Mouse (Mus musculus) embryonic facial prominence, embryonic 11.5 days (tissue): ENCODE data around the gene Trpm7. TPM values are rescaled to one million over a fixed set of nuclear protein-coding genes. Genes with fewer than 3 reads are reported as not detected.

ENCODE experiments used
- ATAC-seq: fragments of 200-750 bp; cut with Nextera tagmentation; replicated peaks from 2 replicates; pipeline ENCODE4 v1.8.0; 2017; ENCODE audit warnings: low read depth; ENCODE audit not compliant: insufficient number of reproducible peaks, low FRiP score, low TSS enrichment
- DNase-seq: peaks from one replicate; pipeline ENCODE4 v3.0.0-alpha.2; 2015; ENCODE audit warnings: low spot score
- H3K27ac ChIP-seq: fragments of 300-500 bp; sonication (generic); replicated peaks from 2 replicates; pipeline ENCODE4 v1.5.1; 2014; ENCODE audit warnings: mild to moderate bottlenecking, low read depth, low read length, control low read depth
- H3K27me3 ChIP-seq: fragments of 300-500 bp; sonication (generic); 2 replicates; pipeline ENCODE4 v1.6.1; 2014; ENCODE audit warnings: mild to moderate bottlenecking, low read length, moderate library complexity, mixed read lengths; ENCODE audit not compliant: control insufficient read depth, insufficient read depth
- H3K36me3 ChIP-seq: fragments of 300-500 bp; sonication (generic); replicated peaks from 2 replicates; pipeline ENCODE4 v1.6.1; 2014; ENCODE audit warnings: low read depth, mild to moderate bottlenecking, low read length, moderate library complexity, mixed read lengths; ENCODE audit not compliant: control insufficient read depth, insufficient read depth
- H3K4me1 ChIP-seq: fragments of 300-500 bp; sonication (generic); 2 replicates; pipeline ENCODE4 v1.6.1; 2014; ENCODE audit warnings: low read length, mixed read lengths; ENCODE audit not compliant: control insufficient read depth, insufficient read depth
- H3K4me2 ChIP-seq: fragments of 300-500 bp; sonication (generic); 2 replicates; pipeline ENCODE4 v1.6.1; 2014; ENCODE audit warnings: low read depth, mild to moderate bottlenecking, control low read depth, low read length, moderate library complexity
- H3K4me3 ChIP-seq: fragments of 300-500 bp; sonication (generic); 2 replicates; pipeline ENCODE4 v1.5.1; 2014; ENCODE audit warnings: low read depth, low read length, control low read depth
- H3K9ac ChIP-seq: fragments of 300-500 bp; sonication (generic); replicated peaks from 2 replicates; pipeline ENCODE4 v1.6.1; 2014; ENCODE audit warnings: mild to moderate bottlenecking, control low read depth, low read length
- H3K9me3 ChIP-seq: fragments of 300-500 bp; sonication (generic); replicated peaks from 2 replicates; pipeline ENCODE4 v1.6.1; 2016; ENCODE audit warnings: mild to moderate bottlenecking, low read length, inconsistent platforms, mixed read lengths; ENCODE audit not compliant: control insufficient read depth
- WGBS: fragments of 180-500 bp; shearing (Covaris S2); extraction: QIAGEN DNeasy Blood & Tissue Kit; methylation state at CpG from one replicate; pipeline ENCODE4 v1.1.7; 2014; 5-methylcytosine and 5-hydroxymethylcytosine counted together
- polyA plus RNA-seq: library from polyadenylated mRNA; unstranded; fragments of >200 nt; fragmentation: Nextera tagmentation; extraction: Ambion mirVana; gene quantifications from 2 replicates; pipeline ENCODE4 v1.2.1, GENCODE M21; 2014

Trpm7 gene
- polyA plus RNA-seq, 1 experiment from 2014 or later: 41.1 TPM

GRCm38 (mm10) chr2:126801980-126802379 lies 74.0 kb downstream of the Trpm7 start:
- Histone ChIP-seq H3K36me3 (no peaks in the 10 kb centered on the region; the same call in 1 of the 2 replicates), H3K9ac (no peak overlapping the region), H3K27ac (no peak overlapping the region), H3K4me1 (no peaks in the 10 kb centered on the region), H3K9me3 (no peaks in the 10 kb centered on the region), H3K4me2 (no peak overlapping the region), H3K4me3 (no peak overlapping the region), H3K27me3 (no peaks in the 10 kb centered on the region)
- WGBS: 98% methylated on average over 3 of the region's 3 CpGs
- ATAC-seq (no peak), DNase-seq (no peak)

GRCm38 (mm10) chr2:126798455-126798854 lies 77.6 kb downstream of the Trpm7 start:
- no peak overlapping the region for H3K9ac ChIP-seq
- DNase-seq (no peak), ATAC-seq (no peak)
- no peaks in the 10 kb centered on the region; the same call in 1 of the 2 replicates for H3K36me3 ChIP-seq
- no peaks in the 10 kb centered on the region for H3K27me3 ChIP-seq
- 87% methylated on average over 5 of the region's 5 CpGs for WGBS
- H3K4me1 ChIP-seq: no peaks in the 10 kb centered on the region
- no peak overlapping the region for H3K4me2 ChIP-seq
- H3K4me3 ChIP-seq: no peak overlapping the region
- no peaks in the 10 kb centered on the region for H3K9me3 ChIP-seq
- no peak overlapping the region for H3K27ac ChIP-seq

DNA sequence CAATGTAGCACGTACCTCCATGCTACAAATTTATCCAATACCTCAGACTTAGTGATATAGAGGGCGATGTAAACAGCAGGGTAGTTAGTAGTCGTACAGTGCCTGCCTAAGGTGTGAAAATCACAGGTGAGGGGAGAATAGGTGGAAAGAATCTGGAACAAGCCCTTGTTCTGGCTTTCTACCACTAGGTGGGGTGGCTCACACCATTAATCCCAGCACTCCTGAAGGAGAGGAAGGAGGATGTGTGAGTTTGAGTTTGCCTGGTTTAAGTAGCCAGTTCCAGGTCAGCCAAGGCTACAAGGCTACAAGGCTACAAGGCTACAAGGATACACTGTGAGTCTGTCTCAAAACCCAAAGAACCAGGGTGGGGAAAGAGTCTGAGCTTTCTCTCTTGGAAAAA lies 80.3 kb downstream of the Trpm7 start:
- Histone ChIP-seq H3K27ac (no peak overlapping the region), H3K4me2 (no peak overlapping the region), H3K36me3 (peaks cover 5% of the 10 kb centered on the region), H3K9me3 (no peaks in the 10 kb centered on the region), H3K27me3 (no peaks in the 10 kb centered on the region), H3K4me1 (no peaks in the 10 kb centered on the region), H3K9ac (no peak overlapping the region), H3K4me3 (no peak overlapping the region)
- WGBS: 90% methylated on average over 3 of the region's 3 CpGs
- DNase-seq: no peak
- ATAC-seq: no peak

DNA sequence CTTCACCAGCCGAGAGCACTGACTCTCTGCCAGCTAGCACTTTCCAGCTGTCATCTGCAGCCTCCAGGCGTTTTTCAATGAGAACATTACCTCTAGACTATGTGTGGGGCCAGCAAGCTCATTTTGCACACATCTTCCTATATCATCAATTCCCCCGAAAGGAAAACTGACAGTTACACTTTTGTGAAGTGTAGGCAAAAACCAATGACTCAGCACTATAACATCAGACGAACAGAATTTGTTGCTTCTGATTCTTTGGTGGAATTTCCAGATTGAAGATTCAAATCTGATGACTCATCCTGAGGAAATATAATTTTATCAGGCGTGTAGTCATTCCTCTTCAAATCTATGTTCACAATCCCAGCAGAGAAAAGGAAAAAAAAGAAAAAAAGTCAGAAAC lies 83.4 kb downstream of the Trpm7 start:
- H3K4me1 ChIP-seq: no peaks in the 10 kb centered on the region
- H3K27me3 ChIP-seq: no peaks in the 10 kb centered on the region
- no peak overlapping the region for H3K27ac ChIP-seq
- no peak for ATAC-seq
- H3K36me3 ChIP-seq: peaks cover 5% of the 10 kb centered on the region
- no peaks in the 10 kb centered on the region for H3K9me3 ChIP-seq
- DNase-seq: no peak
- H3K9ac ChIP-seq: no peak overlapping the region
- no peak overlapping the region for H3K4me3 ChIP-seq
- WGBS: 80% methylated on average over 5 of the region's 5 CpGs
- no peak overlapping the region for H3K4me2 ChIP-seq

- no peak overlapping the region for H3K4me2 ChIP-seq
- H3K27ac ChIP-seq: no peak overlapping the region
- H3K4me1 ChIP-seq: no peaks in the 10 kb centered on the region
- peaks cover 5% of the 10 kb centered on the region for H3K36me3 ChIP-seq
- WGBS: 53% methylated on average over 9 of the region's 9 CpGs
- H3K27me3 ChIP-seq: no peaks in the 10 kb centered on the region
- H3K9ac ChIP-seq: no peak overlapping the region; the same call in 1 of the 2 replicates
- ATAC-seq: 0 out of 2 replicates have a peak, but pooled peaks have one; percentile 44
- H3K4me3 ChIP-seq: no peak overlapping the region
- DNase-seq: peak; percentile 17
- H3K9me3 ChIP-seq: no peaks in the 10 kb centered on the region
Observed at GRCm38 (mm10) chr2:126787721-126788342, 88.2 kb downstream of the Trpm7 start.

DNA sequence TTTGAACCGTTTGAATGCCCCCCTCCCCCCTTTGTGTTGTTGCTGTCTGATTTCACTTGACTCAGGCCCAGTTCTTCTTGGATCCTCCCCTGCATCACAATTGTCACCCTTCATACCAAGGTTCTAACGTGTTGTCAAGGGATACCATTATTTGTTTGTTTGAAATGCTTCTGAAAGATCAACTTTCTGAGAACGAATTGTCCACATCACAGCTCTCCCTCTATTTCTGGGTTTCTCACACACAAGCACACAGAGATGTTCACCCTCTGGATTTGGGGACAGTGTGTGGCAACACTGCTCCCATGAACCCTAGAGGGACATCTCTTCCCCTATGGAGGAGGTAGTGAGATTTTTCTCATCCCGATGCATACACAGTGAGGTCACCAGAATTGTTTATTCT lies 92.7 kb downstream of the Trpm7 start, which contains the start of gene Usp50:
Usp50 (minus strand) TSS at position 101 of the 400 bp plus-strand sequence.
- Histone ChIP-seq H3K4me2 (no peak within 1 kb of the TSS), H3K9me3 (no peaks in the 10 kb centered on the region), H3K4me3 (no peak within 1 kb of the TSS), H3K9ac (no peak within 1 kb of the TSS), H3K36me3 (no peaks in the 10 kb centered on the region), H3K27ac (no peak within 1 kb of the TSS), H3K4me1 (no peaks in the 10 kb centered on the region), H3K27me3 (no peaks in the 10 kb centered on the region)
- 70% methylated on average over 4 of the region's 4 CpGs for WGBS
- ATAC-seq (no peak), DNase-seq (no peak)

- Histone ChIP-seq H3K27ac (no peak overlapping the region), H3K4me3 (no peak overlapping the region), H3K27me3 (no peaks in the 10 kb centered on the region), H3K4me2 (no peak overlapping the region), H3K4me1 (no peaks in the 10 kb centered on the region), H3K9ac (no peak overlapping the region), H3K9me3 (no peaks in the 10 kb centered on the region), H3K36me3 (no peaks in the 10 kb centered on the region)
- DNase-seq (peak; percentile 25), ATAC-seq (no peak)
- WGBS: 85% methylated on average over 3 of the region's 3 CpGs
Observed at GRCm38 (mm10) chr2:126782433-126782832, 93.6 kb downstream of the Trpm7 start.

- H3K4me1 ChIP-seq: no peaks in the 10 kb centered on the region
- H3K27ac ChIP-seq: no peak overlapping the region
- no peak for DNase-seq
- no peak for ATAC-seq
- H3K27me3 ChIP-seq: no peaks in the 10 kb centered on the region
- H3K4me3 ChIP-seq: no peak overlapping the region
- H3K9me3 ChIP-seq: no peaks in the 10 kb centered on the region
- WGBS: 90% methylated on average over 1 of the region's 1 CpGs
- H3K9ac ChIP-seq: no peak overlapping the region
- H3K4me2 ChIP-seq: no peak overlapping the region
- no peaks in the 10 kb centered on the region for H3K36me3 ChIP-seq
Observed at GRCm38 (mm10) chr2:126781478-126781877, 94.6 kb downstream of the Trpm7 start.
